Mouse (Mus musculus) B cell, adult 2 months (primary cell): ENCODE data around the gene Acaca.
A peak's percentile ranks its signal among the peaks of the same experiment; 100 is the strongest.

Experiments used
- DNase-seq, 2 experiments: peaks; one replicate each; pipeline ENCODE4 v3.0.0; 2022

Acaca gene

DNA sequence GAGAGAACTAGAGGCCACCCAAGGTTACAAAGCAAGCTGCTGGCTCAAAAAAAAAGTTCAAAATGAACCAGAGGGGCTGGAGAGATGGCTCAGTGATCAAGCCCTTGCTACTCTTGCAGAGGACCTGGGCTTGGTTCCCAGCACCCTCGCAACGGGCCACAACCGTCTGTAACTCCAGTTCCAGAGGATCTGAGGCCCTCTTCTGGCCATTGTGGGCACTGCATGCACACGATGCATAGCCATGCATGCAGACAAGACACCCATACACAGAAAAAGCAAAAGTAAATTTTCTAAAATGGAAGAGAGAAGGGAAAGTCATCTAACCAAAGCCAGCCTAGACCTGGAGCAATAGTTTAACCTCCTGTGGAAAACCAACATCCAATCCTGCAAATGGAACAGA, 277.3 kb downstream of the Acaca start:
- no peak for DNase-seq

DNA sequence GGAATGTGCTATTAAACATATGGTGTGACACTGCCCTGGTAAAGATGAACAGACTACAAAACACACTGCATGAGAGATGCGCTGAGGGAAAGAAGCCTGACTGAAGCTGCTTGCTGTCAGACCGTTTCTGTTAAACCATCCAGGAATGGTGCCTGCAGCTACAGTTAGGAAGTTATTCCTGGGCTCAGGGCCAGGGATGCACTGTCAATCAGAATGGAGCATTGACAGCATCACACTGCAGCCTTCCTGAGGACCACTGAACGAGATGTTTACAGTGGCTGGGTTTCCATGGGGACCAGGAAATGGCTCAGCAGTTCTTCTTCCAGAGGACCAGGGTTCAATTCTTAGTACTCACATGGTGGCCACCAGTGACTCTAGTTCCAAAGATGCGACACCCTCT, 280.9 kb downstream of the Acaca start:
- DNase-seq: no peak

DNA sequence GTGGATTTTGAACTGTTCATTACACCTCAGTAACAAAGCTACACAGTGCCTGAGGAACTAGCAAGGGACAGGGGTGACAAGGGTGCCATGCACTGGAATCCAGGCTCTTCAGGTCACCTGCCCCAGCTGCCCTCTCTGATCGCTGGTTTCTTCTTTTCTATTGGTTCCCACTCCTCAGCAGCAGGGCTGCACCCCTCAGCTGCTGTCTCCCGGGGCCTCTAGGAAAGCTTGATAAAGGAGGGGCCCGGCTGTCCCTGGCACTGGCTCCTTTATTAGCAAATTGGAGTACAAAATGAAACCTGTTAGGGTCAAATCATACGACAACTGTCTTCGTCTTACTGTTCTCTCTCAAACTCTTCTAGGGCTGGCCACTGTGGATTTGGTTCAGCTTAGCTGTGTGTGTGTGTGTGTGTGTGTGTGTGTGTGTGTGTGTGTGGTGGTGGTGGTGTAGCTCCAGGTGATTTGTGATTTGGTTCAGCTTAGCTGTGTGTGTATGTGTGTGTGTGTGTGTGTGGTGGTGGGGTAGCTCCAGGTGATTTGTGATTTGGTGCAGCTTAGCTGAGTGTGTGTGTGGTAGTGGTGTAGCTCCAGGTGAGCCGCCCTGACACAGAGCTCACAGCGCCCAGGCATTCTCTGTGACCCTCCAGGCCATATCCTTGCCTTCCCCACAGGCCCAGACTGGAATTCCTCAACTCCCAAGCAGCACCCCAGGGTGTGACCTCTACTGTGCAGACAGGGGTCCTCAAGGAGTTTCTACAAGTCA, 281.6 kb downstream of the Acaca start:
- DNase-seq: no peak

DNA sequence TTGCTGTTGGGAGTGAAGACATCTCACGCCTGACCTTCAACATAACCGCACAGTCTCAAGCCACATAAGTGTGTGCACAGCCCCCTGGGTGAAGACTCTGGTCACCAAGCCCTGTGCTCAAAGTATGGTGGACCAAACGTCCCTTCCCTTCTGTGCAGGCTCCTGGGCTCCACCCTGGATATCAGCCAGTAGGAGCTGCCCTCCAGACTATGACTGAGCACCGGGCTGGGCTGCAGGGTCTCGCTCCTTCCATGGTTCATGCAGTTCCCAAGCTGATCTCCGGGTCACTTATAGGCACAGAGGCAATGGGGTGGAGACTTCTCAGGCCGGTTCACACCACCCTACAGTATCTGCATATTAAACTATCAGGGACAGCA, 282.2 kb downstream of the Acaca start:
- no peak for DNase-seq

DNA sequence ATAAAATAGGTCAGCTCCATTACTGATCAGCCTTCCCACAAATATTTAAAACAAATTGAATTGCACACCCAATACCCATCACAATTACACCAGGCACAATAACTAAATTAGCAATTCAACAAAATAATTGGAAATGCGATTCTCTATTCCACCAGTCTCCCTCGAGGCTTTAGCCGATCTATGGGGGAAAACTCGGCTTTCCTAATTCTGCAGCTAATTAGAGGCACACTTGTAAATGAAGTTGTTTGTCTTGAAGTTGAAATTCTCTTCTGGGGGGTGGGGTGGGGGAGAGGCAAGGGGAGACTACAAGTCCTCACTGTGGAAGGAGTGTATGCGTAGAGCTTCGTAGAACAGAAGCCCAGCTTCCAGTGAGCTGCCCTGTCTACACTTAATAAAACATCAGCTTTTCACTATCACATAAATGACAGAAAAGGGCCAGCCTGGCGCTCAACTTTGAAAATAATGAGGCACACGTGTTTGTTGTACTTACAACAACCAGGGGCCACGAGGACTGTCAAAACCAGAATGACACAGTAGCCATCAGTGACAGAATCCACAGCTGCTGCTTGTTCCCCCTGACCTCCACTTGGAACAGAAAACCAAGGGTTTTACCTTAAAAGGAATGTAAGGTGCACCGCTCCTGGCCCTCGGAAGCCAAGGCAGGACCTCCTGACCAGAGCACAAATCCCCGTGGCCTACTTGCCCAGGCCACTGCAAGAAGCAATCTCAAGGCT, 282.9 kb downstream of the Acaca start:
- DNase-seq: no peak

DNA sequence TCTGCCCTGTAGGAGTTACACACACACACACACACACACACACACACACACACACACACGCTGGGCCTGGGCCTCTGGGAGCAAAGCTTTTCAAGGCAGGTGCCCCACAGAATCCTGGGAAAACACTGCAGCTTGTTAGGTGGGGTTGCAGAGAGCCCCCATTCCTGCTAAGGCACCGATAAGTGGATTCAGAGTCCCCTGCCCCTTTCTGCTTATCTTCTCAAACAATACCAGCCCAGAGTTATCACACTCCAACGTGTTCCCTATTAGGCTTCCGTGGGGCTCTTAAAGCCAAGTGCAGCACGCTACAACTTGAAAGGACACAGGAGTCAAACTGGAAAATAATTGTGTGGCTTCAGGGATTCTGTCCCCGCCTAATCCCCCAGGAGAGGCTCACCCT, 283.6 kb downstream of the Acaca start:
- no peak for DNase-seq

DNA sequence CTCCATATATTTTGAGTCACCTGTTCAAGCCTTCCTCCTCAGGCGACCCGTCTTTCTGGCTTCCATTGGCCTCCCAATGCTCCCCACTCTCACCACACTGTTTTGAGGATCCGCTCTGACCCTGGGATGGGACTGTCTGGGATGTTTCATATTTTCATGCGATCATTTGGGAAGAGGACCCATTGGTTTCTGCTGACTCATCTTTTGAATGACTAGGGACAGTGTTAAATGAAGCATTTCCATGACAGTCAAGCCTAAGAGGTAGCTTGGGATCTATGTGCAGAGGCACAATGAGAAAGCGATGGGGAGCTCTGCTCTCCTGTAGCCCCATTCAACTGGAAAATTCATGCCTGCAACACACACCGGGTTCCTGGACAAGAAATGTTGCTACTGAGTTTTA, 291.3 kb downstream of the Acaca start:
- no peak for DNase-seq

DNA sequence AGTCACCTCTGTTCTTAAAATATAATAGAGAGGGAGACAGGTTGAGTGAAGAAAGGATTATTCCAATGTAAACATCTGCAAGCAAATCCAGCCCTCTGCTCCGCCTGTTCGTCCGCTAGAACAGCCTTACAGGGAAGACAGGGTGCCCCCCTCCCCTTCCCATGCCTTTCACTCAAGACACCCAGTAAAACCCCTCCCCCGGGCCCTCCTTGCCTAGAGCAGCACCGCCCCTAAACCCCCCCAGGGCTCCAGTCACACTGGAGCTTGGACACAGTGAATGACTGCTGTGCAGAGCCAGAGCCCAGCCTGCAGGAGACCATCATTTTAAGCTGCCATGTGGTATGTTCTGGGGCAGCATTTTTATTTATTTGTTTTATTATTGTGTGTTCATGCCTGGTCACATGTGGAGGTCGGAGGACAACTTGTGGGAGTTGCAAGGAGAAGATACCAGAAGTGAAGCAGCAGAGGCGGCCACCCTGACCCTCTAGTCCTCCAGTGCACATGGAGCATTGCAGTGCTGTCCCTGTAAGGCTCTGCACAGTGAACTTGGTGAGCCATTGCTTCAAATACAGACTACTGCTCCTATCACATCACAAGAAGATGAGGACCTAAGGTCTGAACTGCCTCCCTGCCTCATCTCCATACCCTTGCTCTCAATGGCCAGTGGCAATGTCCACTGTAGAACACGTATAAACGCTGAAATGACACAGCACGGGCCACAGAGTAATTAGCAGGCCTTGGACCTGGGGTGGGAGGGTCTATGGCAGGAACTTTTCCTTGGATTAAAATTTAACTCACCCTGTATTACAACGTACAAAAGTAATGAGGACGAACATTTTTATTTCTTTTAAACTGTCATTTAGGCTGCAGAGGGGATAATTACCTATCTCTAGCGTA, 296.5 kb downstream of the Acaca start:
- no peak for DNase-seq

DNA sequence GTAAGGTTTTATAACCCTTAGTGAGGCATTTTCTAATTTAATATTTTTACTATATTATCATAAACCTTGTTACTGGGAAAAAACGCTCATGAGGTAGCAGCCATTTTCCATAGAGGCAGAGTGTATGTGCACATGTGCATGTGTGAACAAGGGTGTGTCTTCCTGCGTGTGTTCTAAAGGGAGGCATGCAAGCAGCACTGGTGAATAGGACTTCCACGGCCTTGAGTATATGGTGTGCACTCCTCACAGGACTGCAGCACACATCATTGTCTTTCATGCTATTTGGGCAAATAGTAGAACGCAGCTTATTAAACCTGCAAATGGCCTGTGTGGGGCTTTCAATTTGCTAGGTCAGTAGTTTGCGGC, 297.1 kb downstream of the Acaca start:
- no peak for DNase-seq

DNA sequence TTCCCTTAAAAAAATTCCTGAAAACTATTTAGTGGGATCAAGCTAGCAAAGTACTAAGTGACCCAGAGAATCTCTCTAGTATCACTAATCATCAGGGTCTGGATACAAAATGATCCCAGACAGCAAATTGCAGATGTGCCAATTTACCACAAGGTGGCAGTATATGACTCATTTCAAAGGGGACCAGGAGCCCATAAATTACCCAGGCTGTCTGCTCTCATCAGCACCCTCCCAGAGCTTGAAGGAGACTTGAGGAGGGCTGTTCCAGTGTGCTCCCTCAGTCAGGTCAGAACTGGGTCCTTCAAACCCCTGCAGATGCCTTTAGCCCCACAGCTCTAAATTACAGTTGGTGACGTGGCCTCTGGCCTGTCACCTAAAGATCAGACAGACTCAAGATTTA, 300.1 kb downstream of the Acaca start:
- DNase-seq: peak; percentile 50 to 52

DNA sequence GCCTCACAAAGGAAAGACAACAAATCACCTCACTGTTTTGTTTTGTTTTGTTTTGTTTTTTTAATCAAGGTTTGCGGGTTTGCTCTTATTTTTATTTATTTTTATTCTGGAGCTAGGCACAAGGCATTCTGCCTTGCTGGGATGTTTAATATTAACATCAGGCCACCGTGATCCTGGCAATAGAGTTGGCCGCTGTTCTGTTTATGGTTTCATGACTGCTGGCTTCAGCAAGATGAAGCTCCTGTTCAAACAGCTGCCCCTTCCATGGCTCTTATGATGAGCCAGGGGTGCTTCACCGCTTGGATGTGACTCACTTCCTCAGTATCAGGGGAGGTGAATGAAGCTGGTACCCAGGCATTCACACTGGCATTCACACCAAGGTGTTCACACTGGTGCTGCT, 300.9 kb downstream of the Acaca start:
- DNase-seq: no peak

DNA sequence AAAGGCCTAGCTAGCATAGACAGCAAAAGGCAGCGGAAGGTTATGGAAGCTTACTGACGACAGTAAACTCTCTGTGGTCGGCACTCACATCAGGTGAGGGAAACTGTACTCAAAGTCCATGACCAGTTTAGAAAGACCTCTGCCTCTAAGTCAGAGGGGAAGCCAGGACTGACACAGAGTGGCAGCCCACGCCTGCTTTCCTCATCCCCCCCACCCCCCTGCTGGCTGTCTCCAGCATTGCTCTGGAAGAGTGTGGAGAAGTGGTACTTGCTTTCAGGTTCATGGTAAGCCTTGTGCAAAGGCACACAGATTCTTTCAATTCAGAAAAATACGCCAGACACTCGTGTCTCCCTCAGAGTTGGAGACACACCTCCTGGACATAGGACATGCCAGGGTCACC, 305.4 kb downstream of the Acaca start:
- DNase-seq: no peak

DNA sequence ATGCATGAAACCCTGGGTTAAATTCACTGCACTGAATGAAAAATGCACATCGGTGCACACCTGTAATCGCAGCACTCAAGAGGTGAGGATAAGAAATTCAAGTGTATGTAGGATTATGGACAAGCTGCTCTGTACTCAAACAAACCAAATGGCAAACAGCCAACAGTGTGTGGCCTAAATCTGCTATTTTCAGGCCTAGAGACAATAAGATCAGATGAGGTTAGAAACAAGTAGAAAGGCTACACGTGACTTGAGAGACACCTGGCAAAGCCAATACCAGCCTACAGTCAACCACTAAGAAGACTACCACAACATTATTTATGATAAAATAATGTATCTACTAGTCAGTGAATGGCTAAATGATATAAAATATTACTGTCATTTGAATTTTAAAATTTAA, 310.9 kb downstream of the Acaca start:
- no peak for DNase-seq

DNA sequence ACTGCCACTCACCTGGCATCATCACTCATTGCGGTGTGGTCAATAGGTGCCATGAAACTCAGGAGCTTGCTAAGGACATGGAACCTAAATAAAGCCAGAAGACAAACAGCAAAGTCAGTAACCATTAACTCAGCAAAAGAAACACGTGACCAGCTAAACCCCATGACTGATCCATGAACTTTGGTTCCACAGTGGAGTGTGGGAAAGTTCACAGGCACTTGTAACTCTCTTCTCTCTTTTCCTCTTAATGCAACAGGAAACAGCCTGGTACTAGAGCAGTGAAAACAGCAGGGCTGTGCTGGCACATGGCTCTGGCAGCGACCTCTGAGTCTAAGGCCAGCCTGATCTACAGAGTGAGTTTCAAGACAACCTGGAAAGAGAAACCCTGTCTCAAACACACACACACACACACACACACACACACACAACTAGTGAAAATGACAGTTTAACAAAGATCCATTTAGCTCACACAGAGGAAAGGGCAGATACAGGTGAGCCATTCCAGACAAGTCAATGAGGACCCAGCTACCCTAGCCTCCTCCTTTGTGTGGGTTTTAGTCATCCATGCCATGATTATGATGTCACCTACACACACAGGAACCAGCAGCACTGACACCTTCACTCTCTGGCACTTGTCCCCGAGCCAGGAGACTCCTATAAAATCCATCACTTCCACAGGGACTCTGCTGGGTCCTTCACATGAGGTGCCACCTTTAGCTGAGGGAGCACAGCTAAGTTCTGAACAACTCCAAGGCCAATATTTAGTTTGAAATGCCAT, 313.3 kb downstream of the Acaca start:
- DNase-seq: no peak
